Mouse (Mus musculus) embryonic stem cell, embryonic (primary cell): ENCODE data around the gene Slc38a2.

Source experiments
- CTCF ChIA-PET, 4 experiments: fragments of 300-600 bp in 2 of 4; fragments of 350-600 bp in 2 of 4; sonication (Branson Sonifier 250); formaldehyde crosslinking; loops; one replicate each; lab custom pipeline; 2022; ENCODE audit warnings: inconsistent platforms in 2 of 4; lab: Charles Lee
- POLR2A ChIA-PET, 4 experiments: fragments of 300-600 bp in 2 of 4; fragments of 350-600 bp in 2 of 4; sonication (Branson Sonifier 250); formaldehyde crosslinking; loops; one replicate each; lab custom pipeline; 2022; ENCODE audit warnings: antibody characterized with exemption in 4 of 4, inconsistent platforms in 1 of 4; lab: Charles Lee

Gene Slc38a2

GRCm38 (mm10) chr15:96639630-96640029, 59.9 kb downstream of the Slc38a2 start:
- POLR2A ChIA-PET = interaction anchor here in 3 of 4 experiments (0.6 to 19.8 kb wide), 29 partner anchors 9 to 1363 kb away, joined by 3 to 275 read pairs (median 6); partner anchors contain the start of gene Slc38a1 (in 1 of the 3)
- CTCF ChIA-PET = interaction anchor here in 2 of 4 experiments (0.6 to 1.0 kb wide), 2 partner anchors 132 to 314 kb away, joined by 3 read pairs; no protein-coding TSS in a partner anchor

GRCm38 (mm10) chr15:96638656-96639055, 60.9 kb downstream of the Slc38a2 start:
- ChIA-PET POLR2A (interaction anchor here in 3 of 4 experiments (0.6 to 19.8 kb wide), 45 partner anchors 9 to 390 kb away, joined by 3 to 275 read pairs (median 6); partner anchors contain the start of genes Scaf11 (in 1 of the 3) and Slc38a1 (in 1 of the 3)), CTCF (interaction anchor here in 3 of 4 experiments (0.6 to 1.3 kb wide), 7 partner anchors 28 to 505 kb away, joined by 3 to 8 read pairs (median 4); no protein-coding TSS in a partner anchor)

GRCm38 (mm10) chr15:96638173-96638572, 61.4 kb downstream of the Slc38a2 start:
- ChIA-PET POLR2A (interaction anchor here in 3 of 4 experiments (0.6 to 19.8 kb wide), 58 partner anchors 8 to 1543 kb away, joined by 3 to 275 read pairs (median 5); partner anchors contain the start of genes Scaf11 (in 1 of the 3), Slc38a1 (in 1 of the 3) and Slc38a2 (in 1 of the 3)), CTCF (interaction anchor here in 3 of 4 experiments (0.6 to 1.3 kb wide), 8 partner anchors 29 to 505 kb away, joined by 3 to 8 read pairs (median 4); no protein-coding TSS in a partner anchor)
